Mouse (Mus musculus): ENCODE measurements around the gene Rasal2.

DNA sequence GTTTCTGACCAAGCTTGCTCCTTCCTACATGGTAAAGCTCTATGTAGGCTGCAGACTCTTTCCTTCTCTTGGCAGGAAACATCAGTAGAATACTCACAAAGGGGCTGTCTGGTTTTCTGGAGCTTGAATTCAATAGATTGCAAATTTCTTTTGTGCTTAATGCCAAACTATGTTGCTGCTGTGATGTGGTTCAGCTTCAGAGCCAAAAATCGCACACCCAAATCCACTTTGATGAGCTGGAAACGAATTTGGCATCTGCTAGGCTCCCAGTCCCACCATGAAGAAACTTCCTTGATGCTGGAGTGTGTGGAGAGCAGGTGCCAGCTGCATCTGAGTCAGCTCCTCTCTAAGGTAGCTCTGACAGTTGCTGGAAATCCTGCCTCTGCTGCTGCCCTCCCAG, 297.9 kb downstream of the Rasal2 start:
- TF ChIP-seq CTCF (IDR thresholded peaks at IDR 0.05; ENCODE audit: control insufficient read depth, insufficient read depth, insufficient read length), result no peak
- TF ChIP-seq USF1 (IDR thresholded peaks at IDR 0.05; ENCODE audit: low read depth), result no peak
- no peak for TF ChIP-seq MYOD1 (IDR thresholded peaks at IDR 0.05; ENCODE audit: control insufficient read depth, insufficient read length, low read depth)
- no peak for TF ChIP-seq MYOG (IDR thresholded peaks at IDR 0.05; ENCODE audit: control insufficient read depth, extremely low read depth, insufficient read length)
- TF ChIP-seq MAX (IDR thresholded peaks at IDR 0.05), result no peak
- TF ChIP-seq FOSL1 (IDR thresholded peaks at IDR 0.05; ENCODE audit: insufficient read depth, low read length, poor library complexity, severe bottlenecking), result no peak
